Mouse (Mus musculus): ENCODE data around the gene Tax1bp3.

The Tax1bp3 gene

GRCm38 (mm10) chr11:73228881-73229280 lies 52.0 kb downstream of the Tax1bp3 start:
- DNase-seq (ENCODE audit: low read depth, low spot score): no peak

- no peak for DNase-seq (ENCODE audit: low read depth, low spot score)
Measured at GRCm38 (mm10) chr11:73230081-73230480, 53.2 kb downstream of the Tax1bp3 start.

GRCm38 (mm10) chr11:73232513-73232912 lies 55.6 kb downstream of the Tax1bp3 start:
- no peak for DNase-seq (ENCODE audit: low read depth, low spot score)
